Mouse (Mus musculus) E14TG2a.4 (cell line): ENCODE results near the gene Srd5a1.

ENCODE experiments used
- CTCF ChIP-seq: conservative IDR thresholded peaks from 2 replicates; pipeline ENCODE4 v1.5.1; 2014; ENCODE audit warnings: low read length
- NANOG ChIP-seq: IDR thresholded peaks from 2 replicates; pipeline ENCODE4 v1.6.1; 2014; ENCODE audit warnings: borderline replicate concordance, low read length, mixed read lengths
- POU5F1 ChIP-seq: IDR thresholded peaks from 2 replicates; pipeline ENCODE4 v1.6.1; 2014; ENCODE audit warnings: low read length, borderline replicate concordance

- TF ChIP-seq NANOG (no peak), CTCF (no peak), POU5F1 (no peak)
Measured at GRCm38 (mm10) chr13:69541209-69541608, 70.0 kb downstream of the Srd5a1 start.
